Mouse (Mus musculus): ENCODE results near the gene Gm21411. TPM values are rescaled to one million over a fixed set of nuclear protein-coding genes. Genes with fewer than 3 reads are reported as not detected.
"Not testable (repeated sequence)": the region's sequence is repeated elsewhere in the genome, so short reads cannot be mapped to it uniquely, and the experiment has no call there.

The Gm21411 gene
- not detected in 2 replicates for polyA plus RNA-seq (2012)

DNA sequence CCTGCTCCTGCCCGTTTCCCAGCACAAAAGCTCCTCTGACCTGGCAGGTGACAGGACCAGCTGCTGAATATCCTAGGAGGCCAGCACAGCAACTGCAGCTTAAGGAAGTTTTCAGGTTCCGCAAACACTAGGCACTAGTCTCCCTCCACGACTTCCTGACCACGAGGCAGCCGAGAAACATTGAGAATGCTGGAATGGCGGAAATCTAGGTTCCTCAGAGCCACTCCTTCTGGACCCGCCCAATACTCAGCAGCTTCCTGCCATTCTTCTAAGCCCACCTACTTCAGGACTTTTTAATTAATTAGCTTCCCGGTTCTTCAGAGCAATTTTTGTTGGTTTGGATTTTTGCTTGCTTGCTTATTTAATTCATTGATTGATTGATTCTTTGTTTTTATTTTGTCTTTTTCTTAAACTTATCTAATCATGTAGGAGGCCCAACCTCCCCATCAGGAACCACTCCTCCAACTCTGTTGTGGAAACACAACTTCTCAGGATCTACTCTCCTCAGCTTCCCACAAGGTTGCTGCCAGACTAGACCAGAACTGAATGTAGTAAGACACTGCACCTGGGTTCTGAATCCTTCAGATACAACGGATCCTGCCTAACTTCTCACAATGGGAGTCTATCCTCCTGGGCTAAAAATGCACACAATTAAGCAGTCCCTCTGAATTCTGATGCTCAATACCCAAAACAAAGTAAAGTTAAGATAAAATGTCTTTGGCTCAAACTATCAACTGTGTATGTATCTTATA is at the start of gene Gm21411:
Gene Gm21411 (minus strand): TSS at position 205 of the 752 bp plus-strand sequence.
- TF ChIP-seq GATA1 (IDR thresholded peaks at IDR 0.05; ENCODE audit: low read length): not testable (repeated sequence)

DNA sequence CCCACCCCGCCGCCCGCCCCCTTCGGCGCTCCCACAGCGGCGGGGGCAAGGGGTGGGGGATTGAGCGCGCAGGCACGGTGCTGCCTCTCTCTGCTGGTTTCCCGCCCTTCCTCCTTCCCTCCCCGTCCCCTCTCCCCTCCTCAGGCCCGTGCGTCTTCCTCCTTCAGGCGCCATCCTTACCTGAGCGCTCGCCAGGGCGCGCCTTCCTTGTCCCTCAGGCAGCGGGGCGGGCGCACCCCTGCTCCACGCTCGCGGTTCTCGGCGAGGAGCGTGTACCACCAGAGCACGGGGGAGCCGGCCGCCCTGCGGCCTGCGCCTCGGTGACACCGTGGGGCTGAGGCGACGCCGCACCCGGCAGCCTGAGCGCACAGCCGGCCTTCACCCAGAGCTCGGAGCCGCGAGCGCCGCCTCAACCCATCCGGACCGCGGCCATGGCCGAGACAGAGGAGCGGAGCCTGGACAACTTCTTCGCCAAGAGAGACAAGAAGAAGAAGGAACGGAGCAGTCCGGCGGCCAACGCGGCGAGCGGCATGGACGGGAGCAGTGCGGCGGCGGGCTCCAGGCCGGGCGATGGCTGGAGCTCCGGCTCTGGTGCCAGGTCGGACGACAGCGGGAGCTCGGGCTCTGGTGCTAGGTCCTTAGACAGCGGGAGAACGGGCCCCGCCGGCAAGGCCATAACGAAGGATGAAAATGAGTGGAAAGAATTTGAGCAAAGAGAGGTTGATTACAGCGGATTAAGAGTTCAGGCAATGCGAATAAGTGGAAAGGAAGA is 23.1 kb upstream of the Gm21411 start:
- TF ChIP-seq GATA1 (IDR thresholded peaks at IDR 0.05; ENCODE audit: low read length): no peak

DNA sequence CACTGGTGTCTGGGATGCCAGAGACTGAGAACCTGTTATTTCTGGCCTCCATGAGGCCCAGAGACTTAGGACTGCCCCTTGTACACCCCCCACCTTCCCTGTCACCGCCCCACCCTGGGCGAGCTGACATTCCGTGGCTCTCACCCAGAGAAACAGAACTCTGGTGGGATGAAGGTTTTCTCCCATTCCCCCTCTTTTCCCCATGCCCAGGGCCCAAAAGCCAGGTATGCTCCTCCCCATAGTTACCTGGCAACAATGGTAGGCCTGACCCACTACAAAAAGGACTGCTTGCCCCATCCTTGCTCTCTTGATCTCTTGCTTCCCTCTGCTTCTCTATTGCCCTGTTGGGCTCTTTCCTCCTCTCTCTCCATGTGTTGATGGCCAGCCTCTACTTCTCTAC is 5.8 kb upstream of the Gm21411 start:
- no peak for TF ChIP-seq GATA1 (IDR thresholded peaks at IDR 0.05; ENCODE audit: low read length)

Other genes with a start within 250 kb of the Gm21411 start
- gene Zfp989, start 62.4 kb upstream of the Gm21411 start, polyA plus RNA-seq (2012): not detected in 2 replicates
- not detected in 2 replicates for gene Rex2, start 112.3 kb upstream of the Gm21411 start, polyA plus RNA-seq (2012)
- gene Zfp991, start 222.4 kb upstream of the Gm21411 start, polyA plus RNA-seq (2012): not detected in 2 replicates